Mouse (Mus musculus): ENCODE results near the gene Hist1h2bj. TPM values are rescaled to one million over a fixed set of nuclear protein-coding genes. Genes with fewer than 3 reads are reported as not detected.
"Not testable (repeated sequence)": the region's sequence is repeated elsewhere in the genome, so short reads cannot be mapped to it uniquely, and the experiment has no call there.

Gene Hist1h2bj
- polyA plus RNA-seq, 1 experiment from 2014 or later: 7.7 TPM

GRCm38 (mm10) chr13:22026058-22027031 is 16.7 kb upstream of the Hist1h2bj start:
- peak overlapping the region; percentile 35 for H3K27ac ChIP-seq (ENCODE audit: low read length)
- ATAC-seq: peak; percentile 49; the same call in 1 of the 2 replicates
- WGBS: 1% methylated on average over 35 of the region's 35 CpGs

GRCm38 (mm10) chr13:22028673-22029460 is 14.1 kb upstream of the Hist1h2bj start:
- H3K27me3 ChIP-seq (replicated peaks; ENCODE audit: control insufficient read depth, insufficient read depth, low read length): no peaks in the 10 kb centered on the region
- ATAC-seq: peak; percentile 81
- H3K9ac ChIP-seq (ENCODE audit: low read depth, low read length): peak overlapping the region; percentile 78
- H3K4me3 ChIP-seq (ENCODE audit: low read length): peak overlapping the region; percentile 62
- peak overlapping the region; percentile 87 for H3K27ac ChIP-seq (ENCODE audit: low read length)
- no peaks in the 10 kb centered on the region for H3K9me3 ChIP-seq (ENCODE audit: control insufficient read depth, low read length)
- WGBS: 1% methylated on average over 40 of the region's 40 CpGs
- H3K36me3 ChIP-seq (ENCODE audit: control insufficient read depth, insufficient read depth, low read length): no peaks in the 10 kb centered on the region
- peaks cover 3% of the 10 kb centered on the region for H3K4me1 ChIP-seq (ENCODE audit: control insufficient read depth, insufficient read depth, low read length)
- H3K4me2 ChIP-seq (ENCODE audit: low read depth, low read length): peak overlapping the region; percentile 70

More at GRCm38 (mm10) chr13:22026058-22027031, 16.7 kb upstream of the Hist1h2bj start:
- peaks cover 6% of the 10 kb centered on the region for H3K4me1 ChIP-seq (ENCODE audit: control insufficient read depth, insufficient read depth, low read length)
- H3K4me2 ChIP-seq (ENCODE audit: low read depth, low read length): peak overlapping the region; percentile 58
- H3K27me3 ChIP-seq (replicated peaks; ENCODE audit: control insufficient read depth, insufficient read depth, low read length): no peaks in the 10 kb centered on the region
- no peaks in the 10 kb centered on the region for H3K9me3 ChIP-seq (ENCODE audit: control insufficient read depth, low read length)
- peak overlapping the region; percentile 52 for H3K4me3 ChIP-seq (ENCODE audit: low read length)
- H3K9ac ChIP-seq (ENCODE audit: low read depth, low read length): peak overlapping the region; percentile 54
- no peaks in the 10 kb centered on the region for H3K36me3 ChIP-seq (ENCODE audit: control insufficient read depth, insufficient read depth, low read length)

- no peaks in the 10 kb centered on the region for H3K9me3 ChIP-seq (ENCODE audit: control insufficient read depth, low read length)
- H3K27me3 ChIP-seq (replicated peaks; ENCODE audit: control insufficient read depth, insufficient read depth, low read length): no peaks in the 10 kb centered on the region
- H3K27ac ChIP-seq (ENCODE audit: low read length): no peak overlapping the region
- no peak overlapping the region for H3K4me2 ChIP-seq (ENCODE audit: low read depth, low read length)
- H3K36me3 ChIP-seq (ENCODE audit: control insufficient read depth, insufficient read depth, low read length): no peaks in the 10 kb centered on the region
- H3K9ac ChIP-seq (ENCODE audit: low read depth, low read length): no peak overlapping the region
- H3K4me3 ChIP-seq (ENCODE audit: low read length): no peak overlapping the region
- WGBS: 43% methylated on average over 8 of the region's 8 CpGs
- no peak for ATAC-seq
- peaks cover 3% of the 10 kb centered on the region for H3K4me1 ChIP-seq (ENCODE audit: control insufficient read depth, insufficient read depth, low read length)
Measured at GRCm38 (mm10) chr13:22029928-22030327, 13.1 kb upstream of the Hist1h2bj start.

DNA sequence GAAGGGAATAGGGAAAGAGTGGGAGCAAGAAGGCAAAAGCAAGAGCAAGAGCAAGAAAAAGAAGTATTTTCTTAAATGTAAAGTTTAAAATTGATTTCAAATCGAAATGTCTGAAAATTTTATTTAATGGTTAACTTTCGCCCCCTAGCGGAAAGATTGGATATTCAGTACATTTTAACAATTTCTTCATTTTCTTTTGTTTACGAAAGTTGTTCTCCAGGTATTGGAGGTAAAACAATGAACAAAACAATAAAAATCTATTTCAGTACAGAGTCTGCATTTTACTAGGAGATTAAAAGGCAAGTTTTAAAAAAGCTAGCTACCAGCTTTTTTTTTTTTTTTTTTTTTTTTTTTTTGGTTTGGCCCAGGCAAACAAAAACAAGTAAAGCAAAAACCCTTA is 12.5 kb upstream of the Hist1h2bj start:
- Histone ChIP-seq H3K9me3 (ENCODE audit: control insufficient read depth, low read length) (no peaks in the 10 kb centered on the region), H3K36me3 (ENCODE audit: control insufficient read depth, insufficient read depth, low read length) (no peaks in the 10 kb centered on the region), H3K27me3 (replicated peaks; ENCODE audit: control insufficient read depth, insufficient read depth, low read length) (no peaks in the 10 kb centered on the region), H3K27ac (ENCODE audit: low read length) (no peak overlapping the region), H3K9ac (ENCODE audit: low read depth, low read length) (no peak overlapping the region), H3K4me1 (ENCODE audit: control insufficient read depth, insufficient read depth, low read length) (peaks cover 3% of the 10 kb centered on the region), H3K4me3 (ENCODE audit: low read length) (no peak overlapping the region), H3K4me2 (ENCODE audit: low read depth, low read length) (no peak overlapping the region)
- ATAC-seq: no peak
- WGBS: 10% methylated on average over 4 of the region's 4 CpGs

- WGBS: 34% methylated on average over 5 of the region's 5 CpGs
- Histone ChIP-seq H3K27me3 (replicated peaks; ENCODE audit: control insufficient read depth, insufficient read depth, low read length) (no peaks in the 10 kb centered on the region), H3K9me3 (ENCODE audit: control insufficient read depth, low read length) (no peaks in the 10 kb centered on the region), H3K4me1 (ENCODE audit: control insufficient read depth, insufficient read depth, low read length) (peaks cover 4% of the 10 kb centered on the region; the same call in 1 of the 2 replicates), H3K9ac (ENCODE audit: low read depth, low read length) (peak overlapping the region; percentile 54), H3K4me3 (ENCODE audit: low read length) (peak overlapping the region; percentile 41), H3K27ac (ENCODE audit: low read length) (peak overlapping the region; percentile 78), H3K4me2 (ENCODE audit: low read depth, low read length) (peak overlapping the region; percentile 61), H3K36me3 (ENCODE audit: control insufficient read depth, insufficient read depth, low read length) (no peaks in the 10 kb centered on the region)
- no peak for ATAC-seq
Measured at GRCm38 (mm10) chr13:22033741-22034442, 9.1 kb upstream of the Hist1h2bj start.

DNA sequence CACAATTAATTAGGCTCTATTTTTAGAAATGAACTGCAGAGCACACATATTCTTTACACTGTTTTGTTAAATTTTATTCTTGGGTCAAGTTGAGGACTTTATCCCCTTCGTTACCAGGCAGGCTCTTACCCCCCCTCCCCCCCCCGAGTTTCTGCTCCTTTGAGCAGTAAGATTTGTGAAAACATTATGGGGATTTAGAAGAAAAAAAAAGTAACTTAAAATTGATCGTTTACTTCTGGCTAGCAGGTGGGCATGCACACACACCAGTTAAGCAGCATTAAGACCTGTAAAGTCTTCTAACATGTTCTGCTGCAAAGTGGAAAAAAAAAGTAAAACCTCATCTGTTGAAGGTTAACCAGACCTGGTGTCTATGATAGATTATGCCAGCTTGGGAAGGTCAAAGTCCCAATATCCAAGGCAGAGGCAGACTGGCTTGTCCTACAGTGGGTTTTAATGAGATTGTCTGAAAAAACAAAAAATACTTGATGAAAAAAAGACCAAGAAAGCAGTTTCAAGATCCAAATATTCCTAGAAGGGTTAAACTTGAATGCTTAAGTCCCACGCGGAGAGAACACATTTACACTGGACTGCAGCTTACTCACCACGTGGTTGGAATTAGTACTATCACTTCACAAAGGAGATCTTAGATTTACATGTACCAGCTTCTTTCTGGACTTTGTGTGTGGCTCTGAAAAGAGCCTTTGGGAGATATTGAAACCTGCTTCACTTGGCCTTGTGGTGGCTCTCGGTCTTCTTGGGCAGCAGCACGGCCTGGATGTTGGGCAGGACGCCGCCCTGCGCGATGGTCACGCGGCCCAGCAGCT is 8.4 kb upstream of the Hist1h2bj start:
- 3% methylated on average over 10 of the region's 14 CpGs for WGBS
- Histone ChIP-seq H3K27ac (ENCODE audit: low read length) (peak overlapping the region; percentile 93), H3K9me3 (ENCODE audit: control insufficient read depth, low read length) (no peaks in the 10 kb centered on the region), H3K4me2 (ENCODE audit: low read depth, low read length) (peak overlapping the region; percentile 61), H3K36me3 (ENCODE audit: control insufficient read depth, insufficient read depth, low read length) (no peaks in the 10 kb centered on the region), H3K9ac (ENCODE audit: low read depth, low read length) (peak overlapping the region; percentile 66), H3K27me3 (replicated peaks; ENCODE audit: control insufficient read depth, insufficient read depth, low read length) (no peaks in the 10 kb centered on the region), H3K4me3 (ENCODE audit: low read length) (peak overlapping the region; percentile 48), H3K4me1 (ENCODE audit: control insufficient read depth, insufficient read depth, low read length) (peaks cover 4% of the 10 kb centered on the region; the same call in 1 of the 2 replicates)
- ATAC-seq: peak; percentile 39

DNA sequence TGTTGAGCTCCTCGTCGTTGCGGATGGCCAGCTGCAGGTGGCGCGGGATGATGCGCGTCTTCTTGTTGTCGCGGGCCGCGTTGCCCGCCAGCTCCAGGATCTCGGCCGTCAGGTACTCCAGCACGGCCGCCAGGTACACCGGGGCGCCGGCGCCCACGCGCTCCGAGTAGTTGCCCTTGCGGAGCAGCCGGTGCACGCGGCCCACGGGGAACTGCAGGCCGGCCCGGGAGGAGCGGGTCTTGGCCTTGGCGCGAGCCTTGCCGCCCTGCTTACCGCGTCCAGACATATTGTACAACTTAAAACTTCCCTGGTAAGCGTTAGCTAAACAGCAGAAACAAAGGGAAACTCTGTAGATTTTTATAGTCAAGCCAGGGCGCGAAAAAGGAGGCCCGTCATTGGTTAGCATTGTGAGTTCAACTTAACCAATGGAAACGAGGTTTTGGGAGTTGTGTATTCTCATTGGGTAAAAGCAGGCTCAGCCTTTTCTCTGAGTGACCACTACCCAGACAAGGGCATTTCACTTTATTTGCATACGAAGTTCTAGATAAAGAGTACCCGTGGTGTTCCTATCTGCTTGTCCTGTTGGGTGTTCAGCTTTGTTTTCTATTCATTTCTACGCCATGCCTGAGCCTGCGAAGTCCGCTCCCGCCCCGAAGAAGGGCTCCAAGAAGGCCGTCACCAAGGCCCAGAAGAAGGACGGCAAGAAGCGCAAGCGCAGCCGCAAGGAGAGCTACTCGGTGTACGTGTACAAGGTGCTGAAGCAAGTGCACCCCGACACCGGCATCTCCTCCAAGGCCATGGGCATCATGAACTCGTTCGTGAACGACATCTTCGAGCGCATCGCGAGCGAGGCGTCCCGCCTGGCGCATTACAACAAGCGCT is 7.5 kb upstream of the Hist1h2bj start, which contains the start of the genes Hist1h2ah and Hist1h2bk:
Gene Hist1h2ah, minus strand, starts transcription at position 302 of the 882 bp plus-strand sequence.
Gene Hist1h2bk, plus strand, starts transcription at position 604 of the 882 bp plus-strand sequence.
- ATAC-seq: peak; percentile 96
- WGBS: under 1% methylated on average over 22 of the region's 69 CpGs
- Histone ChIP-seq H3K27ac (ENCODE audit: low read length) (peak within 1 kb of the TSS; percentile 93), H3K4me3 (ENCODE audit: low read length) (peak within 1 kb of the TSS; percentile 50), H3K4me1 (ENCODE audit: control insufficient read depth, insufficient read depth, low read length) (peaks cover 12% of the 10 kb centered on the region; the same call in 1 of the 2 replicates), H3K9ac (ENCODE audit: low read depth, low read length) (peak within 1 kb of the TSS; percentile 67), H3K4me2 (ENCODE audit: low read depth, low read length) (peak within 1 kb of the TSS; percentile 70)
- not testable (repeated sequence) for H3K36me3 ChIP-seq (ENCODE audit: control insufficient read depth, insufficient read depth, low read length); H3K9me3 ChIP-seq (ENCODE audit: control insufficient read depth, low read length); H3K27me3 ChIP-seq (replicated peaks; ENCODE audit: control insufficient read depth, insufficient read depth, low read length)
